Mouse (Mus musculus) hindbrain, embryonic 15.5 days (tissue): ENCODE measurements at regions not wholly inside any gene's neighbourhood (a gene's known extent, or its start where the extent isn't known, plus 50 kb on each side); places are given as distances from the start of the nearest gene placed in this dataset.

Experiments
- ATAC-seq: fragments of 200-750 bp; cut with Nextera tagmentation; 2 replicates; pipeline ENCODE4 v1.8.0; 2017; ENCODE audit warnings: low read depth, moderate number of reproducible peaks, moderate TSS enrichment; ENCODE audit not compliant: low FRiP score
- H3K27ac ChIP-seq: fragments of 300-500 bp; sonication (generic); replicated peaks from 2 replicates; pipeline ENCODE4 v1.5.1; 2015; ENCODE audit warnings: mild to moderate bottlenecking, inconsistent platforms
- H3K27me3 ChIP-seq: fragments of 300-500 bp; sonication (generic); 2 replicates; pipeline ENCODE4 v1.6.1; 2015; ENCODE audit warnings: control low read depth, inconsistent platforms
- H3K36me3 ChIP-seq: fragments of 300-500 bp; sonication (generic); 2 replicates; pipeline ENCODE4 v1.6.1; 2015; ENCODE audit warnings: control low read depth, inconsistent platforms
- H3K4me1 ChIP-seq: fragments of 300-500 bp; sonication (generic); replicated peaks from 2 replicates; pipeline ENCODE4 v1.6.1; 2015; ENCODE audit warnings: control low read depth, inconsistent platforms
- H3K4me2 ChIP-seq: fragments of 300-500 bp; sonication (generic); 2 replicates; pipeline ENCODE4 v1.6.1; 2015; ENCODE audit warnings: moderate library complexity, mild to moderate bottlenecking, inconsistent platforms
- H3K4me3 ChIP-seq: fragments of 300-500 bp; sonication (generic); 2 replicates; pipeline ENCODE4 v1.5.1; 2015; ENCODE audit warnings: mild to moderate bottlenecking, inconsistent platforms
- H3K9ac ChIP-seq: fragments of 300-500 bp; sonication (generic); 2 replicates; pipeline ENCODE4 v1.6.1; 2015; ENCODE audit warnings: inconsistent platforms
- H3K9me3 ChIP-seq: fragments of 300-500 bp; sonication (generic); 2 replicates; pipeline ENCODE4 v1.6.1; 2016; ENCODE audit warnings: control low read depth, inconsistent platforms
- WGBS: fragments of 180-500 bp; shearing (Covaris S2); methylation state at CpG from one replicate; pipeline ENCODE4 v1.1.7; 2015; 5-methylcytosine and 5-hydroxymethylcytosine counted together

- peak overlapping the region; percentile 43 for H3K27ac ChIP-seq
- H3K4me2 ChIP-seq: no peak overlapping the region
- 11% methylated on average over 4 of the region's 4 CpGs for WGBS
- no peak overlapping the region for H3K4me3 ChIP-seq
- peak; percentile 65; the same call in 1 of the 2 replicates for ATAC-seq
- no peak overlapping the region for H3K9ac ChIP-seq
- no peaks in the 10 kb centered on the region for H3K27me3 ChIP-seq
- no peaks in the 10 kb centered on the region for H3K36me3 ChIP-seq
- peaks cover 13% of the 10 kb centered on the region for H3K4me1 ChIP-seq
- H3K9me3 ChIP-seq: no peaks in the 10 kb centered on the region
Measured at GRCm38 (mm10) chr14:25243289-25243688, 215.7 kb upstream of the Zmiz1 start.

DNA sequence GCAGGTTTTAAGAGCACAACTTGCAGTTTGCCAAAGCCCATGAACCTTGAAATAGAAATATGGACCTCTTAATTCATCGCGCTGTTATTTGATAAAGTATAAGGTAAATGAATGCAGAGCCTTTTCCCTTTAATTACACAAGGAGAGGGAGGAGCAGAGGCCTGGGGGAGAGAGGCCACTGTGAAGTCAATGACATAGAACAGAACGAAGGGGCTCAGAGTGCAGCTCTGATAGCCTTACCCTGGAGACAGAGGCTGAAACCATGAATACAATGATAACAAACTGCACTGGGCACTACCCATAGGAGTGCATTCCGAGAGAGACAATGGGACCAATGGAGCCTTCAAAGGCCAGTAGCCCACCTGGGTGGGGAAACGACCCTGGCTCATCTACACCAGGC, 215.3 kb upstream of the Zmiz1 start:
- ATAC-seq: peak; percentile 42; the same call in 1 of the 2 replicates
- H3K27ac ChIP-seq: peak overlapping the region; percentile 43
- H3K9me3 ChIP-seq: no peaks in the 10 kb centered on the region
- no peak overlapping the region for H3K9ac ChIP-seq
- H3K27me3 ChIP-seq: no peaks in the 10 kb centered on the region
- H3K4me2 ChIP-seq: no peak overlapping the region
- peaks cover 13% of the 10 kb centered on the region for H3K4me1 ChIP-seq
- H3K36me3 ChIP-seq: no peaks in the 10 kb centered on the region
- H3K4me3 ChIP-seq: no peak overlapping the region
- WGBS: 43% methylated on average over 5 of the region's 5 CpGs

DNA sequence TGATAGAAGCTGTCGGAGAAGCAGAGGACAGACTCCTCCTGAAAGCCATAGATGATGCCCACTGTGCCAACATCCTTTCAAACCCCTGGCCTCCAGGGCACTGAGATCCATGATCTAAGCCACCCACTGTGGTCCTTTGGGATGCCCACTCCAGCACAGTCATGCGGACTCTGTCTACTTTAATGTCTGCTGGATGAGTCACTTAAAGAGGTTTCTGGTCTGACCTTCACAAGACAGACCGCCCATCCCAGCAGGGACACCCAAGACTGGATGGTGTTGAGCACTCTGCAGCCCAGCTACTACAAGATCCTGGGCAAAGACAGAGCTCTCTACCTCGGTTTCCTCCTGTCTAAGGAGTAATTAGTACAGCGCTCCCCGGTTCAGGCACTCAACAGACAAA, 214.1 kb upstream of the Zmiz1 start:
- peaks cover 13% of the 10 kb centered on the region for H3K4me1 ChIP-seq
- no peaks in the 10 kb centered on the region for H3K9me3 ChIP-seq
- H3K9ac ChIP-seq: no peak overlapping the region
- H3K4me2 ChIP-seq: no peak overlapping the region
- H3K4me3 ChIP-seq: no peak overlapping the region
- no peak overlapping the region for H3K27ac ChIP-seq
- 88% methylated on average over 6 of the region's 6 CpGs for WGBS
- ATAC-seq: no peak
- H3K27me3 ChIP-seq: no peaks in the 10 kb centered on the region
- no peaks in the 10 kb centered on the region for H3K36me3 ChIP-seq

DNA sequence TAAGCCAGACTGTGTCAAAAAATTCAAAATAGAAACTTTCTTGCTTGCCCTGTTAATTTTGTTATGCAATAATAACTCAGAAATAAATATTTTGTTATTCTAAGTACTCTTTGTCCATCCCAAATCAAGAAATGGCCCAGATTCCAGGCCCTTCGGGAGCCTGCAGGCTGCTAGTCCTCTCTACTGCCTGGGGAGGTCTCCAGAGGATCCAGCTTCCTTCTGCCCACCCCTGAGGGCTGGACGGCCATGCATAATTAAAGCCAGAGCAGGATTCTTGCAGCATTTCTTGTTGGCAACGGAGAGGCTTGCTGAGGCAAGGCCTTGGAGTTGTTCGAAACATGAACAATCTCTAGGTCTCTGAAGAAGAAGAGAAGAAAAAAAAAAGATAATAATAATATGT, 213.3 kb upstream of the Zmiz1 start:
- no peaks in the 10 kb centered on the region for H3K27me3 ChIP-seq
- no peak for ATAC-seq
- no peaks in the 10 kb centered on the region for H3K36me3 ChIP-seq
- H3K9me3 ChIP-seq: no peaks in the 10 kb centered on the region
- H3K9ac ChIP-seq: no peak overlapping the region
- no peak overlapping the region for H3K27ac ChIP-seq
- H3K4me2 ChIP-seq: no peak overlapping the region
- 77% methylated on average over 4 of the region's 4 CpGs for WGBS
- no peak overlapping the region for H3K4me3 ChIP-seq
- H3K4me1 ChIP-seq: peaks cover 13% of the 10 kb centered on the region

- Histone ChIP-seq H3K9me3 (no peaks in the 10 kb centered on the region), H3K9ac (no peak overlapping the region)
- WGBS: 90% methylated on average over 3 of the region's 3 CpGs
Measured at GRCm38 (mm10) chr14:25248941-25249340, 210.0 kb upstream of the Zmiz1 start.

DNA sequence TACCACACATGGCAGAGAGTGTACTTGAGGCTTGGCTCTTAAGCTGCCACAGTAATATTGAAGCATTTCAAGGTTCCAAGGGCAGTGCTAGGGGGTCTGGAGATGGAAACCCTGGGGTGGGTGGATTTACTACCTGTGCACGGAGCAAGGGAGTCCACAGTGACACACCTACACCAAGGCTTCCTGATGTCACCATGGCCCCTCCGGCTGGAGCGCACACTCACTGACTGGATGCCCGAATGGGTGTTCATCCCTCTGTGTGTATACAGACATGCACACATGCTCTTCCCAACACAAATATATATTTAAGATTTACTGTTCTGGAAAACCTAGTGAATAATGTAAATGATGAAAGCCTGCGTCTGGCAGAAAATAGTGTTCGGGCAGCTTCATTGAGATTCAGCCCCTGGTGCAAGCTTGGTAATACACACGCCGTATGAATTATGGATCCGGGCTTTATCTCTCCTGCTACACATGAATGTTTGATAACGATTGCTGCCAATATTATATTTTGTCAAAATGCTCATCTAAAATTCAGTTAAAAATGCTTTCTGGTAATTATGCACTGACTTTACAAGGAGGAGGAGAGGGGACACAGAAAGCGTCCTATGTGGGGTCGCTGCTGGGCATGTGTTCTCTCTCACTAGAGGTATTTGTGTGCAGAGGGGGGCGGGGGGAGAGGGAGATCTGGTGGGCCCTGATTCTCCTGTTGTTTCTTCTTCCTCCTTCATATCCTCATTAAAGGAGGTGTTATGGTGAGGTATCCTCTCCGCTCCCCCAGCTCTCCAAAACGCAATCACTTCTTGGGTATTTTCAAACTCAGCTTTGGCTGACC, 205.8 kb upstream of the Zmiz1 start:
- Histone ChIP-seq H3K36me3 (no peaks in the 10 kb centered on the region), H3K4me3 (no peak overlapping the region), H3K4me2 (no peak overlapping the region), H3K9ac (no peak overlapping the region), H3K27me3 (no peaks in the 10 kb centered on the region), H3K4me1 (peaks cover 3% of the 10 kb centered on the region; the same call in 1 of the 2 replicates), H3K9me3 (no peaks in the 10 kb centered on the region), H3K27ac (peak overlapping the region; percentile 31; the same call in 1 of the 2 replicates)
- WGBS: 80% methylated on average over 15 of the region's 15 CpGs
- ATAC-seq: no peak

More at GRCm38 (mm10) chr14:25248941-25249340, 210.0 kb upstream of the Zmiz1 start:
- no peak overlapping the region for H3K27ac ChIP-seq
- no peak overlapping the region for H3K4me3 ChIP-seq
- H3K4me1 ChIP-seq: peaks cover 5% of the 10 kb centered on the region
- no peak for ATAC-seq
- no peak overlapping the region for H3K4me2 ChIP-seq
- H3K27me3 ChIP-seq: no peaks in the 10 kb centered on the region
- H3K36me3 ChIP-seq: no peaks in the 10 kb centered on the region

- no peak overlapping the region for H3K4me2 ChIP-seq
- ATAC-seq: no peak
- H3K9ac ChIP-seq: no peak overlapping the region
- WGBS: 96% methylated on average over 1 of the region's 1 CpGs
- H3K4me3 ChIP-seq: no peak overlapping the region
- no peak overlapping the region for H3K27ac ChIP-seq
- H3K4me1 ChIP-seq: peaks cover 6% of the 10 kb centered on the region
- H3K9me3 ChIP-seq: no peaks in the 10 kb centered on the region
- no peaks in the 10 kb centered on the region for H3K27me3 ChIP-seq
- no peaks in the 10 kb centered on the region for H3K36me3 ChIP-seq
Measured at GRCm38 (mm10) chr14:25263121-25263520, 195.9 kb upstream of the Zmiz1 start.

DNA sequence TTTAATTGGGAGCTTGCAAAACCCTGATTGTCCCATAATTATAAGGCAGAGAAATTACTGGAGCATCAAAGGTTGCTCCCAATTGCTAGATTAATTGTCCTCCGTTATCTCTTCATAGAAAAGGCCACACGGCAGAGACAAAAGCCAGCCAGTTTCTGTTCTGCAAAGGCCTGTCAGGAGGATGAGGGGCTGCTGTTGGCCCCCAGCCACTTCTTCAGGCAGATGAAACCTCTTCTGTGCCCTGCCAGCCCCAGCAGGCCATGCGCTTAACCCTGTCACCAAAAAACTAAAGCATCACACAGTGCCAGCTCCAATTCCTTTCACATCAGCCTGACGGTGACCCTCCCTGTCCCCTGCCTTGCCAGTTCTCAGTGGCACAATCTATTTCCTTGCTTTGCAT, 192.1 kb upstream of the Zmiz1 start:
- 0 out of 2 replicates have a peak, but pooled peaks cover 2% of the 10 kb centered on the region for H3K27me3 ChIP-seq
- H3K4me3 ChIP-seq: no peak overlapping the region
- 43% methylated on average over 4 of the region's 4 CpGs for WGBS
- no peak overlapping the region for H3K4me2 ChIP-seq
- H3K9ac ChIP-seq: no peak overlapping the region
- no peak overlapping the region for H3K27ac ChIP-seq
- no peaks in the 10 kb centered on the region for H3K36me3 ChIP-seq
- H3K9me3 ChIP-seq: no peaks in the 10 kb centered on the region
- ATAC-seq: no peak
- H3K4me1 ChIP-seq: peaks cover 14% of the 10 kb centered on the region

- Histone ChIP-seq H3K4me3 (no peak overlapping the region), H3K4me1 (peaks cover 18% of the 10 kb centered on the region), H3K9ac (no peak overlapping the region), H3K27ac (no peak overlapping the region), H3K9me3 (no peaks in the 10 kb centered on the region), H3K36me3 (no peaks in the 10 kb centered on the region), H3K27me3 (0 out of 2 replicates have a peak, but pooled peaks cover 2% of the 10 kb centered on the region), H3K4me2 (no peak overlapping the region)
- no peak for ATAC-seq
- WGBS: 72% methylated on average over 13 of the region's 13 CpGs
Measured at GRCm38 (mm10) chr14:25268090-25268631, 190.8 kb upstream of the Zmiz1 start.

- no peak overlapping the region for H3K9ac ChIP-seq
- H3K27ac ChIP-seq: no peak overlapping the region
- peak; percentile 72; the same call in 1 of the 2 replicates for ATAC-seq
- H3K36me3 ChIP-seq: no peaks in the 10 kb centered on the region
- H3K4me3 ChIP-seq: no peak overlapping the region
- H3K4me1 ChIP-seq: peaks cover 18% of the 10 kb centered on the region
- 0 out of 2 replicates have a peak, but pooled peaks cover 2% of the 10 kb centered on the region for H3K27me3 ChIP-seq
- H3K4me2 ChIP-seq: no peak overlapping the region
- 21% methylated on average over 11 of the region's 11 CpGs for WGBS
- no peaks in the 10 kb centered on the region for H3K9me3 ChIP-seq
Measured at GRCm38 (mm10) chr14:25270227-25270876, 188.6 kb upstream of the Zmiz1 start.

- WGBS: 73% methylated on average over 11 of the region's 11 CpGs
- no peak overlapping the region for H3K9ac ChIP-seq
- no peak for ATAC-seq
- H3K4me2 ChIP-seq: no peak overlapping the region
- no peak overlapping the region for H3K4me3 ChIP-seq
- no peaks in the 10 kb centered on the region for H3K36me3 ChIP-seq
- H3K4me1 ChIP-seq: peaks cover 11% of the 10 kb centered on the region; the same call in 1 of the 2 replicates
- 0 out of 2 replicates have a peak, but pooled peaks cover 2% of the 10 kb centered on the region for H3K27me3 ChIP-seq
- no peaks in the 10 kb centered on the region for H3K9me3 ChIP-seq
- H3K27ac ChIP-seq: no peak overlapping the region
Measured at GRCm38 (mm10) chr14:25272366-25273156, 186.4 kb upstream of the Zmiz1 start.
